Mouse (Mus musculus) midbrain, embryonic 10.5 days (tissue): ENCODE measurements around the gene Epn1. TPM values are rescaled to one million over a fixed set of nuclear protein-coding genes. Genes with fewer than 3 reads are reported as not detected.

Source experiments
- DNase-seq: peaks from one replicate; pipeline ENCODE4 v3.0.0-alpha.2; 2017; ENCODE audit warnings: low spot score
- H3K27ac ChIP-seq: fragments of 300-500 bp; sonication (generic); replicated peaks from 2 replicates; pipeline ENCODE4 v1.5.1; 2016; ENCODE audit warnings: mild to moderate bottlenecking
- H3K27me3 ChIP-seq: fragments of 300-500 bp; sonication (generic); 2 replicates; pipeline ENCODE4 v1.6.1; 2016; ENCODE audit warnings: low read depth, mild to moderate bottlenecking; ENCODE audit not compliant: poor library complexity, severe bottlenecking
- H3K36me3 ChIP-seq: fragments of 300-500 bp; sonication (generic); 2 replicates; pipeline ENCODE4 v1.6.1; 2016; ENCODE audit warnings: mild to moderate bottlenecking, moderate library complexity
- H3K4me1 ChIP-seq: fragments of 300-500 bp; sonication (generic); 2 replicates; pipeline ENCODE4 v1.6.1; 2016
- H3K4me3 ChIP-seq: fragments of 300-500 bp; sonication (generic); 2 replicates; pipeline ENCODE4 v1.5.1; 2016; ENCODE audit warnings: mild to moderate bottlenecking, moderate library complexity
- H3K9me3 ChIP-seq: fragments of 300-500 bp; sonication (generic); replicated peaks from 2 replicates; pipeline ENCODE4 v1.6.1; 2016; ENCODE audit warnings: mild to moderate bottlenecking
- WGBS: fragments of 180-500 bp; shearing (Covaris S2); methylation state at CpG from one replicate; pipeline ENCODE4 v1.1.7; 2016; 5-methylcytosine and 5-hydroxymethylcytosine counted together
- polyA plus RNA-seq: library from polyadenylated mRNA; unstranded; fragments of >200 nt; fragmentation: Nextera tagmentation; extraction: Ambion mirVana; gene quantifications from 2 replicates; pipeline ENCODE4 v1.2.1, GENCODE M21; 2016

The Epn1 gene
- polyA plus RNA-seq, 1 experiment from 2014 or later: 56.1 TPM

DNA sequence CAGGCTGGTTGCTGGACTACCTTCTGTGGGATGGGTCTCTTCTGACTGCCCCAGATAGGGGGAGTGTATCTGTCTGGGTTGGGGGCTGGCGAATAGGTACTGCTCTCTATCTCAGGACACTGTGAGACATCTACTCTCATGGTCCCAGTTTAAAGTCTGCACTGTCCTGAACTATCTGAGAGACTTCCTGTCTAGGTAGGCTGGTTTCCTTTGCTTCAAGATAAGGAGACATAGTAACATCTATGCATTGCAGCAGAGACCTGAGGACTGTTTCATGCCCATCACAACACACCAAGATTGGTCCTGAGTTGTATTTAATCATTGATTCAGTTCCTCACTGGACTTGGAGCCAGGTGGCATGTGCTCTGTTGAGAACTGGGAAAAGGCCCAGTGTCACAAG is 5.5 kb downstream of the Epn1 start:
- Histone ChIP-seq H3K27ac (no peak overlapping the region), H3K36me3 (peaks cover 80% of the 10 kb centered on the region), H3K4me3 (no peak overlapping the region), H3K4me1 (peaks cover 17% of the 10 kb centered on the region), H3K27me3 (no peaks in the 10 kb centered on the region), H3K9me3 (no peaks in the 10 kb centered on the region; the same call in 1 of the 2 replicates)
- WGBS: 100% methylated on average over 1 of the region's 1 CpGs
- DNase-seq: no peak

DNA sequence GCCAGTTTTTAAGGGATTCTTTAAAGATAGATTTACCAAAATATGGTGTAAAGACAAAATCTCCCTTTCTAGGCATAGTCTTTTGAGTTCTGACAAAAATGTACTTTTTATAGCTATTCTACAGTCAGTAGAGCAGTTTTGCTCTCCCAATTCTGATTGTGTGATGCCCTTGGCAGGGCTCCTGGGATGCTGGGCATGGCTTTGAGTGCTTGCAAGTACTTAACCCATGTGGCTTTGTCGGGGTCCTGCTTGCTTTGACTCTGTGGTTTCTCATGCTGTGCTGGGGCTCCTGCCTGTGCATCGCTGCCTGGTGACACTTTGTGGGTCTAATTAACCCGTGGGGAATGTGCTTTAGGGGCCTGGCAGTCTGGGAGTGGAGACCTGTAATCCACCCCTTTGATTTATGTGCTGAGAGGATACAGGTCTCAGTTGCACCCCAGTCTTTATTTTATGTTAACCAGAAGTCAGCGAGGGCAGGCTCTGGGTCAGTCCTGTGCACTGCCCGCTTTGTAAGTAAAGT is 6.9 kb downstream of the Epn1 start:
- H3K9me3 ChIP-seq: no peaks in the 10 kb centered on the region; the same call in 1 of the 2 replicates
- H3K4me1 ChIP-seq: peaks cover 3% of the 10 kb centered on the region; the same call in 1 of the 2 replicates
- no peak overlapping the region for H3K4me3 ChIP-seq
- DNase-seq: no peak
- no peaks in the 10 kb centered on the region for H3K27me3 ChIP-seq
- no peak overlapping the region for H3K27ac ChIP-seq
- H3K36me3 ChIP-seq: peaks cover 92% of the 10 kb centered on the region
- WGBS: 94% methylated on average over 5 of the region's 5 CpGs

DNA sequence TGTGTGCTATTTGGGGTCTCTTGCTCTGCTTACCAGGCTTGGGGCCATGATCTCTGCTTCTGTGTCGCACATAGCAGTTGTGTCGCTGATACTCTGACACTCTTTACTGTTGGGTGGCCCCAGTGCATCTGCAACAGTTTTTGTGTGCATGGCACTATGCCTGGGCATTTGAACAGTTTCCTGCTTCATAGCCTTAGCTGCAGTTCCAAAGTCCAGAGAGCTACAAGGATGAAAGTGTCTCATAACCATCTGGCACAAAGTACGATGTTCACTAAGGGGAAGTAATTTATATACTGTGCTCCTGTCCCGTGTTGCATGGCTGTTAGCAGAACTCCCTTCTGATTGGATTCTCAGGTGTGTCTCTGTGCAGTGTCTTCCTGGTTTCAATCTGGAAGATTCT is 7.9 kb downstream of the Epn1 start:
- H3K27me3 ChIP-seq: no peaks in the 10 kb centered on the region
- no peaks in the 10 kb centered on the region for H3K4me1 ChIP-seq
- no peaks in the 10 kb centered on the region; the same call in 1 of the 2 replicates for H3K9me3 ChIP-seq
- H3K27ac ChIP-seq: no peak overlapping the region
- H3K4me3 ChIP-seq: no peak overlapping the region
- 92% methylated on average over 4 of the region's 4 CpGs for WGBS
- no peak for DNase-seq
- peaks cover 98% of the 10 kb centered on the region for H3K36me3 ChIP-seq

DNA sequence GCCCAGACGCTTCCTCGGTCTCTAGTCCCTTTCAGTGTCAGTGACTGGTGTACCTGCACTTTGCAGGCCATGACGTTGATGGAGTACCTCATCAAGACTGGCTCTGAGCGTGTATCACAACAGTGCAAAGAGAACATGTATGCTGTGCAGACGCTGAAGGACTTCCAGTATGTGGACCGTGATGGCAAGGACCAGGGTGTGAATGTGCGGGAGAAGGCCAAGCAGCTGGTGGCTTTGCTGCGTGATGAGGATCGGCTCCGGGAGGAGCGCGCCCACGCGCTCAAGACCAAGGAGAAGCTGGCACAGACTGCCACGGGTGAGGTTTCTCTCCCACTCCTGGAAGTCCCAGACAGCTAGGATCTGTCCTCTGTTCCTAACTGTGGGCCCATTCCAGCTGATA is 9.8 kb downstream of the Epn1 start:
- peaks cover 98% of the 10 kb centered on the region for H3K36me3 ChIP-seq
- H3K4me3 ChIP-seq: no peak overlapping the region
- no peak for DNase-seq
- no peaks in the 10 kb centered on the region for H3K4me1 ChIP-seq
- WGBS: 96% methylated on average over 15 of the region's 15 CpGs
- no peaks in the 10 kb centered on the region for H3K27me3 ChIP-seq
- H3K27ac ChIP-seq: no peak overlapping the region
- no peaks in the 10 kb centered on the region; the same call in 1 of the 2 replicates for H3K9me3 ChIP-seq

DNA sequence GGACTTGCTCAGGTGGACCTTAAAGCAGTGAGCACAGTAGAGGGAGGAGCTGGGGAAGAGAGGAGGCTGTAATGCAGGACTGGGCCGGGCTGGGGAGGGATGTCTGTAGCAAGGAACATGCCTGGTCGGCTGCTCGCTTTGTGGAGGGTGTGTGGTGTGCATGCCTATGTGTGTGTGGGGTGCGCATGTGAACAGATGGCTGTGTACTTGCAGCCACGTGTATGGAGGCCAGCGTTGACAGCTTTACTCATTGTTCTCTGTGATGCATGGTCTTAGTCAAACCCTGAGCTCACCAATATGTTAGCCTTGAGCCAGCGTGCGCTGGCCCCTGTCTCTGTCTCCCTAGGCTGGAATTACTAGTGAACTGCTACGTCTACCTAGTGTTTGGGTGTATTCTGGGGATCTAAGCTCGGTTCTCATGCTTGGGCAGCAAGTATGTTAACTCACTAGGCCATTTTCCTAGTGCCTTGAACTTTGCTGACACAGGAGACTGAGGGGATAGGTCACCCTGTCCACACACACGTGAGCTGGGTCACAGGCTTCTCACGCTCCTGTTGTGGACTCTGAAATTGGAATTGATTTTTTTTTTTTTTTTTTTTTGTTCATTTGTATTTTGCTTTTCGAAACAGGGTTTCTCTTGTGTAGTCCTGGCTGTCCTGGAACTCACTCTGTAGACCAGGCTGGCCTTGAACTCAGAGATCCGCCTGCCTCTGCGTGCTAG is 11.1 kb downstream of the Epn1 start:
- peaks cover 98% of the 10 kb centered on the region for H3K36me3 ChIP-seq
- no peak overlapping the region for H3K4me3 ChIP-seq
- no peak for DNase-seq
- 94% methylated on average over 15 of the region's 15 CpGs for WGBS
- H3K27ac ChIP-seq: no peak overlapping the region
- H3K4me1 ChIP-seq: no peaks in the 10 kb centered on the region
- no peaks in the 10 kb centered on the region; the same call in 1 of the 2 replicates for H3K9me3 ChIP-seq
- H3K27me3 ChIP-seq: no peaks in the 10 kb centered on the region

DNA sequence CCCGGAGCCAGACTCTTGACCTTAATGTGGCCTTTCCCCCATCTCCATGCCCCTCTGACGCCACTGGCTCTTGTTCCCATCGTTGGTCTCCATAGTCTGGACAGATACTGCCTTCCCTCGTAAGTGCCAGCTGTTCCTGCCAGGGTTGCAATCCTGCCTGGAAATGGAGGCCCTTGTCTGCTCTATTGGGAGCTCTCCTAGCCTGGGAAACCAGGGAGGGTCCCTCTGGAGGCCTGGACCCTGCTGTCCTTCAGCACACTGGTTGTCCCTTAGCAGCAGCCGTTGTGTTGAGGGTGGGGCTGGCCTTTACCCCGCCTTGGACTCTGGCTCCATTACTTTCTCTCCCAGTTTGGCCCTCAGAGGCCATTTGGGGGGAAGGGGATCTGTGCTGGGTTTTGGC is 12.3 kb downstream of the Epn1 start:
- no peaks in the 10 kb centered on the region for H3K9me3 ChIP-seq
- WGBS: 92% methylated on average over 6 of the region's 6 CpGs
- H3K36me3 ChIP-seq: peaks cover 99% of the 10 kb centered on the region
- H3K4me1 ChIP-seq: no peaks in the 10 kb centered on the region
- H3K4me3 ChIP-seq: no peak overlapping the region
- H3K27me3 ChIP-seq: no peaks in the 10 kb centered on the region
- H3K27ac ChIP-seq: no peak overlapping the region
- DNase-seq: no peak

DNA sequence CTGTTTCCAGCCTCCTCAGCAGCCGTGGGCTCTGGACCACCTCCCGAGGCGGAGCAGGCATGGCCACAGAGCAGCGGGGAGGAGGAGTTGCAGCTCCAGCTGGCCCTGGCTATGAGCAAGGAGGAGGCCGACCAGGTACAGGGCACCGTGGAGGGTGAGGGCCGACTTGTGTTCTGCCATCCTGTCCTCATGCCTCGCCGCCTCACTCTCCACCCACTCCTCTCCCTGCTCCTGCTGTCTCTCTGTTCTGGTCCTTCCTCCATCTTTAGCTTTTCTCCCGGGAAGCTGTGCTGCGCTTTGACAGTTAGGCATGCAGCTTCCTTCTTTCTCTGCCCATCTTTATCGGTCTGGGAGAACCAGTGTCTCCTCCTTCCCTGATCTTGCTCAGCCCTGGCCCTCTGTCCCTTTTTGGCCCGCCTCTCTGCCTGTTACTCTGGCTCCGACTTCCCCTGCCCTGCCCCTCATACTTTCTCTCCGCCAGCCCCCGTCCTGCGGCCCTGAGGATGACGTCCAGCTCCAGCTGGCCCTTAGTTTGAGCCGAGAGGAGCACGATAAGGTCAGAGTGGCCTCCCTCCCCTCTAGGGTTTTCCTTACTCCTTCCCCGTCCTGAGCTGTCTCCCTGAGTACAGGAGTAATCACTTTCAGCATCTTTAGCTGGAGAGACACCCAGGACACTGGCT is 12.9 kb downstream of the Epn1 start:
- peaks cover 99% of the 10 kb centered on the region for H3K36me3 ChIP-seq
- no peaks in the 10 kb centered on the region for H3K27me3 ChIP-seq
- DNase-seq: no peak
- WGBS: 88% methylated on average over 21 of the region's 21 CpGs
- no peaks in the 10 kb centered on the region for H3K9me3 ChIP-seq
- H3K4me3 ChIP-seq: no peak overlapping the region
- no peaks in the 10 kb centered on the region for H3K4me1 ChIP-seq
- H3K27ac ChIP-seq: no peak overlapping the region

DNA sequence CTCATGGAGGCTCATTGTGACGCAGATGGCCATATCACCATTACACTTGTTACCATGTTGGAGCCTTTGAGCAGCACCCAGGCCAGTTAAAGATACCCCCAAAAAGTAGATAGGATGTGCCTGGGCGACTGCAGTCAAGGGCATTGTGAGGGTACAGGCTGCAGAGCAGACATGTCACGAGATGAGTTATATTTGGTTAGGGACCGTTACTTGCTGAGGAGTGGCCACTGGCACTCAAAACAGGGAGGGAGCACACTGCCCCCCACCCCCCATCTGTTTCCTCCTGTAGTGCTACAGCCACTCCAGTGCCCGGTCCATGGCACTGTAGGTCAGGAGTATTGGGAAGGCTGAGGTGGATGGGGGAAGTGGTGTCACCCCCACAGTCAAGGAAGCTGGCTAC is 18.7 kb downstream of the Epn1 start:
- no peak for DNase-seq
- 92% methylated on average over 5 of the region's 5 CpGs for WGBS
- Histone ChIP-seq H3K27ac (no peak overlapping the region), H3K4me1 (no peaks in the 10 kb centered on the region), H3K36me3 (peaks cover 60% of the 10 kb centered on the region), H3K4me3 (no peak overlapping the region), H3K27me3 (no peaks in the 10 kb centered on the region), H3K9me3 (no peaks in the 10 kb centered on the region)

DNA sequence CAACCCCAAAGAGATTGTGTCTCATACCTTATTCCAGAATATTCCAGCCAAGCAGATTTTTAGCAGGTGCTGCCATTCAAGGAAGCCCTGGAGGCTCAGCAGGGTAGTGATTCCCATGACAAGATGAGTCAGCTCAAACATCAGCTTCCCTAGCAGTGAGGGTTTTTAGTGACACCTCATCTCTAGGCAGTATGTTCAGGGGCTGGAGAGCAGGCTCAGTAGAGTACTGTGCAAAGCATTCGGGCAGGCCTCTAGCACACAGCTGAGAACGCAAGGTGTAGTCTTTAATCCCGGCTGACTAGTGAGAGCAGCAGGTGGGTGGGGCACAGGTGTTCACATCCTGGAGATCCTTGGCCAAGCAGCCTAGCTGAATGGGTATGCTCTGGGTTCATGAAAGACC is 19.8 kb downstream of the Epn1 start:
- WGBS: 92% methylated on average over 3 of the region's 3 CpGs
- H3K9me3 ChIP-seq: no peaks in the 10 kb centered on the region
- H3K4me1 ChIP-seq: no peaks in the 10 kb centered on the region
- no peak overlapping the region for H3K27ac ChIP-seq
- H3K27me3 ChIP-seq: no peaks in the 10 kb centered on the region
- no peak overlapping the region for H3K4me3 ChIP-seq
- H3K36me3 ChIP-seq: peaks cover 50% of the 10 kb centered on the region
- DNase-seq: no peak

DNA sequence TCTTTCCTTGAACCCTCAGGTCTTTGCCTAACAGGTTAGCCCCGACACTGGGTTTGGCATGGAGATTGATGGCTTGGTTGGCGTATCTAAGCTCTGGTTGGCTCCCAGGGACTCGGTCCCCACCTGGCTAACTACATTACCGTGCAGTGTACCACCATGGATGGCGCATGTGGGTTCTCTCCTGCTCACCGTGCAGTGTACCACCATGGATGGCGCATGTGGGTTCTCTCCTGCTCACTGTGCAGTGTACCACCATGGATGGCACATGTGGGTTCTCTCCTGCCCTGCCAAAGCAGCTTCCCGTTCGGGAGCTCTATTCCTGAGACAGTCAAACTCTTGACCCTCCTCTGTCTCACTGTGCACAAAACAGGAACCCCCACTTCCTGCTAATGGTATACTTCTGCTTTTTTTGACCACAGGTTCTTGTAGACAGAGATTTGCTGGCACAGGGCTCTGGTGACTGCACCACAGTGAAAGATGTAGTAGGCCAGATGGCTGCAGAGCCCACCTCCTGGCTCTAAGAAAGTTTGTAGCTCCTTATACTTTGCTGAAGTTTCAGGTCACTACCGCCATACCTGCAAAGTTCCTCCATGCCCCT is 21.1 kb downstream of the Epn1 start:
- DNase-seq: no peak
- no peak overlapping the region for H3K4me3 ChIP-seq
- H3K27me3 ChIP-seq: no peaks in the 10 kb centered on the region
- H3K36me3 ChIP-seq: peaks cover 37% of the 10 kb centered on the region
- no peaks in the 10 kb centered on the region for H3K4me1 ChIP-seq
- H3K9me3 ChIP-seq: no peaks in the 10 kb centered on the region
- H3K27ac ChIP-seq: no peak overlapping the region
- 93% methylated on average over 10 of the region's 10 CpGs for WGBS

DNA sequence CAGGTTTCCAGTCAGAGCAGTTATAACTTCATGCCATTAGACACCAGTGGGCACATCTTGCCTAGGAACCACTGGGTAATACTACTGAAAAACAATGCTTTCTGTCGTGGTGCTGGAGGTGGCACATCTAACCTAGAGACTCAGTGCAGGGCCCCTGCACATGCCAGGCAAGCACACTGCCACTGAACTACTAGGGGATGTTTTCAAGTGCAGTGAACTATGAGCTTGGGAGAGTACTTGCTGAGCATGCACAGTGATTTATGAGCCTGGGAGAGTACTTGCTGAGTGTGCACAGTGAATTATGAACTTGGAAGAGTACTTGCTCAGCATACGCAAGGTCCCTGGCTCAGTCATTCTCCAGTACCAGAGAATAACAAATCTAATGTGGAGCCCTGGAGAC is 22.5 kb downstream of the Epn1 start:
- no peak for DNase-seq
- Histone ChIP-seq H3K4me1 (no peaks in the 10 kb centered on the region), H3K36me3 (peaks cover 23% of the 10 kb centered on the region), H3K4me3 (no peak overlapping the region), H3K27me3 (no peaks in the 10 kb centered on the region), H3K27ac (no peak overlapping the region), H3K9me3 (no peaks in the 10 kb centered on the region)
- WGBS: 90% methylated on average over 2 of the region's 2 CpGs

DNA sequence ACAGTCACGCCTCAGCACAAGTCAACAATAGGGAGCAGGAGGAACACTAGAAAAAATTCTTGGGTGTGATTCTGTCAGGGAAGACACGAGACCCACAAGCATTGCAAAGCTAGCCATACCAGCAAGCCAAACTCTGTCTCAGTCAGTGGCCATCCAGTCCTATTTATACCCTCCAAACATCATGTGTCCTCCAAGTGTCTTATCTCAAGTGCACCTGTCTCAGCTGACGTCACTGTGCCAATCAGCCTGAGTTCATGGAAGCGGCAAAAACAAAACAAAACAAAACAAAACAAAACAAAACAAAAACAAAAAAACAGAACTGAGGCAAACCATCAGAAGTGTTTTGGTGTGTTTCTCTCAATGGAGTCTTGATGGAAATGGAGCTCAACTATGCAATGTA is 28.2 kb downstream of the Epn1 start:
- H3K27me3 ChIP-seq: no peaks in the 10 kb centered on the region
- H3K36me3 ChIP-seq: no peaks in the 10 kb centered on the region
- H3K27ac ChIP-seq: no peak overlapping the region
- DNase-seq: no peak
- peaks cover 7% of the 10 kb centered on the region; the same call in 1 of the 2 replicates for H3K9me3 ChIP-seq
- H3K4me3 ChIP-seq: no peak overlapping the region
- H3K4me1 ChIP-seq: no peaks in the 10 kb centered on the region
- WGBS: 82% methylated on average over 4 of the region's 4 CpGs

DNA sequence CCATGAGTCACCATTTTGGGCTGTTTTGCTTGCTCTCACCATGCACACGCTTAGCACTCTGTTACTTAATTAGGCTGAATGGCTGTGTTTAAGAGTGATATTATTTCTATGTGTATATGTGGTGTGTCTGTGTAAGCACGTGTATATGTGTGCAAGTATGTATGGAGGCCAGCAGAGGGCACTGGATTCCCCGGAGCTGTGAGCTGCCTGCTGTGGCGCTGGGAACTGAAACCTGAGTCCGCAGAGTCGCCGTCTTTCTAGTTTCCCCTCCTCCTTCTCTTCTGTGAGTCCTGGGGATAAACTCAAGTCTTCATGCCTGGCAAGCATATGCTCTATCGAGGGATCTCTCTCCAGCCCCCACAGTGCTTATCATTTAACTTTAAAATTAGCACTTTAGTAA is 29.3 kb downstream of the Epn1 start:
- no peak for DNase-seq
- H3K27ac ChIP-seq: no peak overlapping the region
- 83% methylated on average over 8 of the region's 8 CpGs for WGBS
- H3K36me3 ChIP-seq: no peaks in the 10 kb centered on the region
- H3K27me3 ChIP-seq: no peaks in the 10 kb centered on the region
- peaks cover 7% of the 10 kb centered on the region; the same call in 1 of the 2 replicates for H3K9me3 ChIP-seq
- no peak overlapping the region for H3K4me3 ChIP-seq
- H3K4me1 ChIP-seq: no peaks in the 10 kb centered on the region
